9 mouse cellular contexts compared by ENCODE assay signal in the genomic region with DNA sequence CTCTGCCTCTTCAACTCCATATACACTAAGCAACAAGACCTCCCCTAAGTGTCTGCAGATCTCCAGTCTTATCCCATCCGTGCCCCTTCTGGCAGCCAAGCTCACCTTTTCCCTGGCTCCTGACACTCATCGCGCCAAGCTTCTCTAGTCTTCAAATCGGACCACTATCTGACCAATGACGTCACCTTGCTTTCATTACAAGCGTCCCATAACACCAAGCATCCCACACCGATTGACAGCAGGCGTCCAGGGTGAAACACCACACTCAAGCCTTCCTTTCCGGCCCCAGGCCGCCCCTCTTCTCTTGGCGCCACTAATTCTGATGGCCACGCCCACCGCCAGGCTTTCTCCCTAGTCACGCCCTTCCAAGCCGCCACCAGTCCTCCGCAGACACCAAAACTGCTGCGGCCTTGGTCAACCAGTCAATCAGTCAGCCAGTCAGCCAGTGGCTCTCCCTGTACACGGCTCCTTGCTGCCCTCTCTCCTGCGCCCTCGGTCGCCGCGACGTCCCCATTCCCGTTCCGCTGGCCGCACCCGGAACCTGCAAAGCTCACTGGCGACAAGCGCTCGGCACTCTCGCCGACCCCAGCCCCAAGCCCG. TPM values are rescaled to one million over a fixed set of nuclear protein-coding genes. Genes with fewer than 3 reads are reported as not detected.
DNase-seq lines count a peak whose midpoint lies in the region; ATAC-seq and TF ChIP-seq lines count a peak whose summit lies in the region.
"Not testable (repeated sequence)": the region's sequence is repeated elsewhere in the genome, so short reads cannot be mapped to it uniquely, and the experiment has no call there.
"Had no signal": no experiment of that assay in that cellular context is flagged by ENCODE, and none has a peak within 500 bp of the region (broad histone marks: within the 10 kb centered on the region; RNA-seq: fewer than 3 reads in every experiment).

No protein-coding gene starts in this region.

- H3K4me2 ChIP-seq in heart, embryonic 16.5 days (ENCODE audit: low read depth, low read length) = peak overlapping the region; percentile 44
- H3K4me2 ChIP-seq in liver, embryonic 15.5 days = peak overlapping the region; percentile 23; the same call in 1 of the 2 replicates
- H3K4me2 ChIP-seq in midbrain, embryonic 13.5 days (replicated peaks) = peak overlapping the region; percentile 50

- whole genome bisulfite sequencing in heart, embryonic 16.5 days = 2% methylated on average over 13 of the region's 34 CpGs
- 2% methylated on average over 25 of the region's 34 CpGs for WGBS in liver, embryonic 15.5 days (ENCODE audit: insufficient replicate concordance)
- WGBS in midbrain, embryonic 13.5 days = 2% methylated on average over 18 of the region's 34 CpGs

- H3K36me3 ChIP-seq in E14TG2a.4 (ENCODE audit: insufficient read depth, low read length); heart, embryonic 16.5 days (ENCODE audit: control insufficient read depth, insufficient read depth); liver, embryonic 15.5 days (replicated peaks); midbrain, embryonic 13.5 days: not testable (repeated sequence)

- peak overlapping the region; percentile 75 for H3K4me3 ChIP-seq in E14TG2a.4 (replicated peaks; ENCODE audit: low read length)
- H3K4me3 ChIP-seq in heart, embryonic 16.5 days (ENCODE audit: low read length) = peak overlapping the region; percentile 24; the same call in 1 of the 2 replicates
- not testable (repeated sequence) for H3K4me3 ChIP-seq in liver, embryonic 15.5 days (replicated peaks)
- H3K4me3 ChIP-seq in midbrain, embryonic 13.5 days (replicated peaks) = peak overlapping the region; percentile 30

- not testable (repeated sequence) for H3K27me3 ChIP-seq in E14TG2a.4 (ENCODE audit: insufficient read depth, low read length); heart, embryonic 16.5 days (ENCODE audit: control insufficient read depth, insufficient read depth, low read length); liver, embryonic 15.5 days; midbrain, embryonic 13.5 days

- peaks cover 12% of the 10 kb centered on the region; the same call in 1 of the 2 replicates for H3K9me3 ChIP-seq in E14TG2a.4 (ENCODE audit: low read length)
- H3K9me3 ChIP-seq in heart, embryonic 16.5 days (replicated peaks; ENCODE audit: control insufficient read depth, low read length); liver, embryonic 15.5 days (replicated peaks); midbrain, embryonic 13.5 days: not testable (repeated sequence)

- not testable (repeated sequence) for H3K9ac ChIP-seq in heart, embryonic 16.5 days (ENCODE audit: low read length); liver, embryonic 15.5 days; midbrain, embryonic 13.5 days (replicated peaks)

- not testable (repeated sequence) for H3K4me1 ChIP-seq in E14TG2a.4 (replicated peaks; ENCODE audit: low read depth, low read length); heart, embryonic 16.5 days (ENCODE audit: control insufficient read depth, insufficient read depth, low read length); liver, embryonic 15.5 days (replicated peaks); midbrain, embryonic 13.5 days (replicated peaks)

- not testable (repeated sequence) for H3K27ac ChIP-seq in heart, embryonic 16.5 days (ENCODE audit: low read length); liver, embryonic 15.5 days (replicated peaks); midbrain, embryonic 13.5 days

- ATAC-seq in erythroid progenitor cell, adult 5-6 weeks (replicated peaks; ENCODE audit: low FRiP score, poor library complexity, severe bottlenecking) = peak; percentile 99
- peak; percentile 80 for ATAC-seq in heart, embryonic 16.5 days (replicated peaks; ENCODE audit: extremely low read depth, insufficient read depth, low FRiP score)
- ATAC-seq in liver, embryonic 15.5 days (ENCODE audit: insufficient read depth) = peak; percentile 83
- peak; percentile 96 for ATAC-seq in midbrain, embryonic 13.5 days

- peak; percentile 6 for DNase-seq in cerebellum, adult 11 months
- peak; percentile 0 to 2 for DNase-seq in kidney, adult 8-10 months
- DNase-seq in spleen, adult 12 weeks (ENCODE audit: low spot score) = peak; percentile 55

- not testable (repeated sequence) for TF ChIP-seq CTCF in E14TG2a.4 (conservative IDR thresholded peaks at IDR 0.05; ENCODE audit: low read length)

RNA-seq across cellular contexts. Expression of gene Vmn1r86, which starts 3.9 kb away (rescaled TPM):
- total RNA-seq in erythroid progenitor cell, adult 5-6 weeks (2015; ENCODE audit: low replicate concordance) = not detected in 2 replicates
- not detected in 2 replicates for total RNA-seq in erythroid progenitor cell, adult 5-6 weeks (2017; ENCODE audit: low replicate concordance)
- polyA plus RNA-seq in heart, embryonic 16.5 days (2015; fragmentation: Nextera tagmentation; extraction: Ambion mirVana) = not detected in 2 replicates
- polyA plus RNA-seq in liver, embryonic 15.5 days (2015; fragmentation: Nextera tagmentation; extraction: Ambion mirVana) = not detected in 2 replicates
- polyA plus RNA-seq in midbrain, embryonic 13.5 days (2015; fragmentation: Nextera tagmentation; extraction: Ambion mirVana) = not detected in 2 replicates
- total RNA-seq: left cerebral cortex, postnatal 36 days had no signal

RNA-seq across cellular contexts. Expression of gene Vmn1r87, which starts 16.3 kb away (rescaled TPM):
- total RNA-seq in erythroid progenitor cell, adult 5-6 weeks (2015; ENCODE audit: low replicate concordance) = not detected in 2 replicates
- total RNA-seq in erythroid progenitor cell, adult 5-6 weeks (2017; ENCODE audit: low replicate concordance) = not detected in 2 replicates
- polyA plus RNA-seq in heart, embryonic 16.5 days (2015; fragmentation: Nextera tagmentation; extraction: Ambion mirVana) = not detected in 2 replicates
- polyA plus RNA-seq in liver, embryonic 15.5 days (2015; fragmentation: Nextera tagmentation; extraction: Ambion mirVana) = not detected in 2 replicates
- polyA plus RNA-seq in midbrain, embryonic 13.5 days (2015; fragmentation: Nextera tagmentation; extraction: Ambion mirVana) = not detected in 2 replicates
- total RNA-seq: left cerebral cortex, postnatal 36 days had no signal

RNA-seq across cellular contexts. Expression of gene Vmn1r85, which starts 28.7 kb away (rescaled TPM):
- total RNA-seq in erythroid progenitor cell, adult 5-6 weeks (2015; ENCODE audit: low replicate concordance) = not detected in 2 replicates
- total RNA-seq in erythroid progenitor cell, adult 5-6 weeks (2017; ENCODE audit: low replicate concordance) = not detected in 2 replicates
- not detected in 2 replicates for polyA plus RNA-seq in heart, embryonic 16.5 days (2015; fragmentation: Nextera tagmentation; extraction: Ambion mirVana)
- polyA plus RNA-seq in liver, embryonic 15.5 days (2015; fragmentation: Nextera tagmentation; extraction: Ambion mirVana) = not detected in 2 replicates
- polyA plus RNA-seq in midbrain, embryonic 13.5 days (2015; fragmentation: Nextera tagmentation; extraction: Ambion mirVana) = 0.03 and 0.04 TPM in 2 replicates
- total RNA-seq: left cerebral cortex, postnatal 36 days had no signal

RNA-seq across cellular contexts. Expression of gene Vmn1r88, which starts 35.7 kb away (rescaled TPM):
- total RNA-seq in erythroid progenitor cell, adult 5-6 weeks (2015; ENCODE audit: low replicate concordance) = not detected in 2 replicates
- total RNA-seq in erythroid progenitor cell, adult 5-6 weeks (2017; ENCODE audit: low replicate concordance) = not detected in 2 replicates
- polyA plus RNA-seq in heart, embryonic 16.5 days (2015; fragmentation: Nextera tagmentation; extraction: Ambion mirVana) = 0.01 TPM in 1 of 2 replicates, not detected in the other
- polyA plus RNA-seq in liver, embryonic 15.5 days (2015; fragmentation: Nextera tagmentation; extraction: Ambion mirVana) = not detected in 2 replicates
- not detected in 2 replicates for polyA plus RNA-seq in midbrain, embryonic 13.5 days (2015; fragmentation: Nextera tagmentation; extraction: Ambion mirVana)

Comparison
In these comparisons a context has a peak if more than half of its experiments do, and no peak if none do; other contexts are left out.
1. DNase-seq: peak in every context shown above with its lines; median percentile 55 in spleen, adult 12 weeks; 6 in cerebellum, adult 11 months; 1 in kidney, adult 8-10 months.